Mouse (Mus musculus): ENCODE results near the gene Inip.

- TF ChIP-seq CTCF (IDR thresholded peaks at IDR 0.05; ENCODE audit: low read depth) (no peak), EP300 (IDR thresholded peaks at IDR 0.05; ENCODE audit: low read depth) (no peak)
Measured at GRCm38 (mm10) chr4:59825634-59826033, 24.2 kb upstream of the Inip start.
